Comparison of ENCODE assay signal across 24 mouse cellular contexts in the genomic region with DNA sequence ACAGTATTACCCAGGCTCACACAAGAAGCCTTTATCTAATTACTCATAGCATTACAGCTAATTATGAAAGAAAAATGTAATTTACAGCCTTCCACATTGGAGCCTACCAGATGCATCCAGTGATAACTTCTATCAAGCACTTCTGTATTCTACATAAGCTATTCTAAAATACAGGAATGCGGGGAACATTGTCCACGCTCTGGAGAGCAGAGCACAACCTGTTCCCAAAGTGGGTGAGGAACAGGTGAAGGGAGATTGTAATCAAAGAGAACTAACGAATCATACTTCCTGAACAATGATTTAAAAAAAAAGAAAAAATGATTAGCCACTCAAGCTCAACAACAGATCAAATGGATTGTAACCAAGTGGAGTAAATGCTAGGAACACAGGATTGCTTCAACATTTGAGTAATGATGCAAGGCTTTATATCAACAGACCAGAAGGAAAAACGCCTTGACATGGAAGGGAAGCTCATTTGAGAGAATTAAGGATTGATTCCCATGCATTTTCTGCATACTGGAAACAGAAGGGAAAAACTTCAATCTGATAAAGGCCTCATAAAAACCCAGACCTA.
DNase-seq lines count a peak whose midpoint lies in the region; ATAC-seq and TF ChIP-seq lines count a peak whose summit lies in the region.
"Had no signal": no experiment of that assay in that cellular context is flagged by ENCODE, and none has a peak within 500 bp of the region (broad histone marks: within the 10 kb centered on the region; RNA-seq: fewer than 3 reads in every experiment).

No protein-coding gene starts in this region.

- no peaks in the 10 kb centered on the region for H3K36me3 ChIP-seq in kidney, adult 2 months (ENCODE audit: control insufficient read depth, insufficient read depth, low read length)
- H3K36me3 ChIP-seq in kidney, embryonic 15.5 days: no peaks in the 10 kb centered on the region
- no peaks in the 10 kb centered on the region for H3K36me3 ChIP-seq in kidney, postnatal 0 days (ENCODE audit: insufficient read depth, low read length)
- H3K36me3 ChIP-seq in hindbrain, postnatal 0 days (ENCODE audit: insufficient read depth, low read length): no peaks in the 10 kb centered on the region
- H3K36me3 ChIP-seq: forebrain, embryonic 10.5 days; heart, embryonic 10.5 days; hindbrain, embryonic 12.5 days had no signal

- DNase-seq in kidney, adult 2 months: peak; percentile 17
- no peak for DNase-seq in kidney, postnatal 10 days
- DNase-seq in kidney, postnatal 36 days: no peak
- peak; percentile 15 for DNase-seq in lung, postnatal 25 days (ENCODE audit: low spot score)
- no peak for DNase-seq in lung, postnatal 14 days
- DNase-seq in kidney, postnatal 0 days (ENCODE audit: low spot score): peak; percentile 31
- DNase-seq in hindbrain, postnatal 0 days (ENCODE audit: low spot score): no peak
- DNase-seq: adrenal gland, postnatal 14 days; B cell, adult 2 months; cerebellum, adult 18-20 months; cerebellum, adult 9-11 months; cerebellum, postnatal 36 days; gastrocnemius, adult 2 months; gastrocnemius, postnatal 36 days; heart, adult 18-20 months; heart, postnatal 10 days; heart, postnatal 4 days had no signal

- no peak for TF ChIP-seq CTCF in kidney, adult 2 months (conservative IDR thresholded peaks at IDR 0.05; ENCODE audit: insufficient read depth, insufficient read length, low read depth, low read length)
- TF ChIP-seq CTCF in kidney, postnatal 0 days (IDR thresholded peaks at IDR 0.05; ENCODE audit: low read depth): no peak
- TF ChIP-seq CTCF in hindbrain, postnatal 0 days (IDR thresholded peaks at IDR 0.05; ENCODE audit: low read depth): no peak

- no peak overlapping the region for H3K4me2 ChIP-seq in kidney, embryonic 15.5 days
- no peak overlapping the region for H3K4me2 ChIP-seq in kidney, postnatal 0 days (ENCODE audit: low read length)
- H3K4me2 ChIP-seq in hindbrain, postnatal 0 days (ENCODE audit: low read depth, low read length): no peak overlapping the region
- H3K4me2 ChIP-seq: hindbrain, embryonic 12.5 days had no signal

- H3K9me3 ChIP-seq in kidney, embryonic 15.5 days (replicated peaks): no peaks in the 10 kb centered on the region
- no peaks in the 10 kb centered on the region for H3K9me3 ChIP-seq in kidney, postnatal 0 days (replicated peaks; ENCODE audit: low read length)
- no peaks in the 10 kb centered on the region for H3K9me3 ChIP-seq in hindbrain, postnatal 0 days (ENCODE audit: low read length)
- H3K9me3 ChIP-seq: forebrain, embryonic 10.5 days; heart, embryonic 10.5 days; hindbrain, embryonic 12.5 days had no signal

- no peaks in the 10 kb centered on the region for H3K4me1 ChIP-seq in kidney, adult 2 months (ENCODE audit: control insufficient read depth, insufficient read depth, low read length)
- H3K4me1 ChIP-seq in kidney, embryonic 15.5 days: no peaks in the 10 kb centered on the region
- no peaks in the 10 kb centered on the region for H3K4me1 ChIP-seq in kidney, postnatal 0 days (replicated peaks; ENCODE audit: insufficient read depth, low read length)
- H3K4me1 ChIP-seq in hindbrain, postnatal 0 days (ENCODE audit: insufficient read depth, low read length): no peaks in the 10 kb centered on the region
- H3K4me1 ChIP-seq: embryonic facial prominence, embryonic 10.5 days; forebrain, embryonic 10.5 days; heart, embryonic 10.5 days; hindbrain, embryonic 12.5 days had no signal

- 69% methylated on average over 4 of the region's 4 CpGs for WGBS in kidney, adult 2 months
- WGBS in kidney, embryonic 15.5 days: 74% methylated on average over 4 of the region's 4 CpGs
- WGBS in kidney, postnatal 0 days: 76% methylated on average over 4 of the region's 4 CpGs
- WGBS in hindbrain, postnatal 0 days: 93% methylated on average over 4 of the region's 4 CpGs

- H3K4me3 ChIP-seq in kidney, adult 2 months (ENCODE audit: insufficient read depth, low read depth, low read length): no peak overlapping the region
- no peak overlapping the region for H3K4me3 ChIP-seq in kidney, embryonic 15.5 days (replicated peaks)
- H3K4me3 ChIP-seq in kidney, postnatal 0 days (replicated peaks; ENCODE audit: low read depth, low read length): no peak overlapping the region
- no peak overlapping the region for H3K4me3 ChIP-seq in hindbrain, postnatal 0 days (ENCODE audit: low read length)
- H3K4me3 ChIP-seq: embryonic facial prominence, embryonic 10.5 days; forebrain, embryonic 10.5 days; gastrocnemius, adult 2 months; heart, embryonic 10.5 days; hindbrain, embryonic 12.5 days had no signal

- H3K27ac ChIP-seq in kidney, adult 2 months (ENCODE audit: insufficient read depth, low read depth, low read length): peak overlapping the region; percentile 5; the same call in 1 of the 2 replicates
- 0 out of 2 replicates have a peak overlapping the region, but pooled peaks have one; percentile 32 for H3K27ac ChIP-seq in kidney, embryonic 15.5 days
- no peak overlapping the region for H3K27ac ChIP-seq in kidney, postnatal 0 days
- no peak overlapping the region for H3K27ac ChIP-seq in hindbrain, postnatal 0 days
- H3K27ac ChIP-seq: embryonic facial prominence, embryonic 10.5 days; forebrain, embryonic 10.5 days; gastrocnemius, adult 2 months; heart, embryonic 10.5 days; hindbrain, embryonic 12.5 days had no signal

- H3K27me3 ChIP-seq in kidney, adult 2 months (replicated peaks; ENCODE audit: control insufficient read depth, insufficient read depth, low read length): no peaks in the 10 kb centered on the region
- H3K27me3 ChIP-seq in kidney, embryonic 15.5 days: no peaks in the 10 kb centered on the region
- H3K27me3 ChIP-seq in kidney, postnatal 0 days (ENCODE audit: insufficient read depth, low read length): no peaks in the 10 kb centered on the region
- no peaks in the 10 kb centered on the region for H3K27me3 ChIP-seq in hindbrain, postnatal 0 days (ENCODE audit: insufficient read depth, low read length)
- H3K27me3 ChIP-seq: hindbrain, embryonic 12.5 days had no signal

- ATAC-seq in kidney, embryonic 15.5 days (replicated peaks; ENCODE audit: low FRiP score): peak; percentile 77
- peak; percentile 88 for ATAC-seq in kidney, postnatal 0 days (replicated peaks; ENCODE audit: low FRiP score, low read depth)
- ATAC-seq in hindbrain, postnatal 0 days: no peak
- ATAC-seq: CD4-positive, CD25-positive, alpha-beta regulatory T cell, adult 4 months; forebrain, embryonic 14.5 days had no signal

- no peak for TF ChIP-seq POLR2A in kidney, adult 2 months (IDR thresholded peaks at IDR 0.05; ENCODE audit: low read depth, low read length)

- H3K9ac ChIP-seq in kidney, embryonic 15.5 days: no peak overlapping the region
- H3K9ac ChIP-seq in kidney, postnatal 0 days (ENCODE audit: low read depth, low read length): no peak overlapping the region
- no peak overlapping the region for H3K9ac ChIP-seq in hindbrain, postnatal 0 days (replicated peaks; ENCODE audit: low read length)
- H3K9ac ChIP-seq: hindbrain, embryonic 12.5 days had no signal

Comparison
In these comparisons a context has a peak if more than half of its experiments do, and no peak if none do; other contexts are left out.
1. DNase-seq: peak in kidney, adult 2 months (single experiment), lung, postnatal 25 days (single experiment) and kidney, postnatal 0 days (single experiment); none in kidney, postnatal 10 days (single experiment), kidney, postnatal 36 days (0 of 2), lung, postnatal 14 days (single experiment) and hindbrain, postnatal 0 days (single experiment).
2. H3K27ac ChIP-seq: peak in kidney, adult 2 months (single experiment) and kidney, embryonic 15.5 days (single experiment); none in kidney, postnatal 0 days (single experiment) and hindbrain, postnatal 0 days (single experiment).